In genomic region chr17:27513279-27513915, GRCm38 (mm10) we compare ENCODE assay signal across 7 mouse cellular contexts. TPM values are rescaled to one million over a fixed set of nuclear protein-coding genes. Genes with fewer than 3 reads are reported as not detected.
DNase-seq lines count a peak whose midpoint lies in the region; ATAC-seq lines count a peak whose summit lies in the region.

No protein-coding gene starts in this region.

- no peaks in the 10 kb centered on the region for H3K9me3 ChIP-seq in megakaryocyte, embryonic 14.5 days
- no peaks in the 10 kb centered on the region for H3K9me3 ChIP-seq in hindbrain, embryonic 14.5 days (ENCODE audit: control insufficient read depth, low read length)

- no peaks in the 10 kb centered on the region for H3K36me3 ChIP-seq in megakaryocyte, embryonic 14.5 days (replicated peaks; ENCODE audit: low read length)
- no peaks in the 10 kb centered on the region for H3K36me3 ChIP-seq in hindbrain, embryonic 14.5 days (replicated peaks; ENCODE audit: control insufficient read depth, insufficient read depth)

- peak overlapping the region; percentile 50 for H3K4me3 ChIP-seq in megakaryocyte, embryonic 14.5 days (replicated peaks)
- peak overlapping the region; percentile 70 for H3K4me3 ChIP-seq in hindbrain, embryonic 14.5 days (replicated peaks; ENCODE audit: low read length)

- H3K27ac ChIP-seq in hindbrain, embryonic 14.5 days: peak overlapping the region; percentile 66

- peak overlapping the region; percentile 97 for H3K4me2 ChIP-seq in hindbrain, embryonic 14.5 days (replicated peaks)

- under 1% methylated on average over 35 of the region's 66 CpGs for WGBS in hindbrain, embryonic 14.5 days

- peaks cover 24% of the 10 kb centered on the region for H3K4me1 ChIP-seq in megakaryocyte, embryonic 14.5 days
- peaks cover 16% of the 10 kb centered on the region for H3K4me1 ChIP-seq in hindbrain, embryonic 14.5 days (replicated peaks; ENCODE audit: control insufficient read depth, insufficient read depth, low read length)

- H3K9ac ChIP-seq in hindbrain, embryonic 14.5 days: peak overlapping the region; percentile 78

- no peak for ATAC-seq in megakaryocyte, adult 5-6 weeks (ENCODE audit: poor library complexity, severe bottlenecking)
- peak; percentile 34; the same call in 1 of the 2 replicates for ATAC-seq in hindbrain, embryonic 14.5 days (ENCODE audit: low FRiP score)

- H3K27me3 ChIP-seq in megakaryocyte, embryonic 14.5 days (replicated peaks): peaks cover 98% of the 10 kb centered on the region
- H3K27me3 ChIP-seq in hindbrain, embryonic 14.5 days (ENCODE audit: control insufficient read depth, insufficient read depth, low read length): peaks cover 15% of the 10 kb centered on the region

- DNase-seq in cerebellum, postnatal 25 days: peak; percentile 88 to 92
- no peak for DNase-seq in hindbrain, embryonic 14.5 days (ENCODE audit: low spot score)
- DNase-seq in naive thymus-derived CD4-positive, alpha-beta T cell, adult 2 months (ENCODE audit: low read depth): peak; percentile 28
- DNase-seq in MN1 (ENCODE audit: low spot score): no peak
- DNase-seq in adrenal gland, adult (ENCODE audit: inconsistent age in 2 of 2, low spot score in 1 of 2): no peak

RNA-seq across cellular contexts. Expression of gene Grm4, which starts 7.8 kb away (rescaled TPM):
- polyA plus RNA-seq in megakaryocyte, embryonic 14.5 days (2012; ENCODE audit: insufficient read depth, low replicate concordance): not detected in 2 replicates
- total RNA-seq in megakaryocyte, adult 5-6 weeks (2015): not detected in 2 replicates
- total RNA-seq in megakaryocyte, adult 5-6 weeks (2017): not detected in 2 replicates
- 9.0 and 10.1 TPM in 2 replicates for polyA plus RNA-seq in hindbrain, embryonic 14.5 days (2014; fragmentation: Nextera tagmentation; extraction: Ambion mirVana)

RNA-seq across cellular contexts. Expression of gene Hmga1, which starts 42.9 kb away (rescaled TPM):
- polyA plus RNA-seq in megakaryocyte, embryonic 14.5 days (2012; ENCODE audit: insufficient read depth, low replicate concordance): 3,567 and 8,363 TPM in 2 replicates
- total RNA-seq in megakaryocyte, adult 5-6 weeks (2015): 159 and 170 TPM in 2 replicates
- total RNA-seq in megakaryocyte, adult 5-6 weeks (2017): 89.8 and 99.6 TPM in 2 replicates
- polyA plus RNA-seq in hindbrain, embryonic 14.5 days (2014; fragmentation: Nextera tagmentation; extraction: Ambion mirVana): 136 and 148 TPM in 2 replicates

RNA-seq across cellular contexts. Expression of gene AI413582, which starts 52.2 kb away (rescaled TPM):
- polyA plus RNA-seq in megakaryocyte, embryonic 14.5 days (2012; ENCODE audit: insufficient read depth, low replicate concordance): 81.1 and 284 TPM in 2 replicates
- 58.0 and 63.8 TPM in 2 replicates for total RNA-seq in megakaryocyte, adult 5-6 weeks (2015)
- 55.4 and 62.9 TPM in 2 replicates for total RNA-seq in megakaryocyte, adult 5-6 weeks (2017)
- polyA plus RNA-seq in hindbrain, embryonic 14.5 days (2014; fragmentation: Nextera tagmentation; extraction: Ambion mirVana): 68.0 and 76.5 TPM in 2 replicates

Comparison
In these comparisons a context has a peak if more than half of its experiments do, and no peak if none do; other contexts are left out.
1. DNase-seq: peak in cerebellum, postnatal 25 days (2 of 2) and naive thymus-derived CD4-positive, alpha-beta T cell, adult 2 months (single experiment); none in hindbrain, embryonic 14.5 days (single experiment), MN1 (single experiment) and adrenal gland, adult (0 of 2).
2. RNA of gene Grm4, which starts 7.8 kb away (polyA plus RNA-seq): 9.0 to 10.1 TPM in hindbrain, embryonic 14.5 days; not detected in megakaryocyte, embryonic 14.5 days; every median in the first group is over 10 times any median in the second.
3. RNA of gene Hmga1, which starts 42.9 kb away (polyA plus RNA-seq): 3,567 to 8,363 TPM in megakaryocyte, embryonic 14.5 days; 136 to 148 TPM in hindbrain, embryonic 14.5 days; every median in the first group is over 10 times any median in the second.